Mouse (Mus musculus) lung, embryonic 15.5 days (tissue): Measurements from ENCODE around the gene Fxyd3. TPM values are rescaled to one million over a fixed set of nuclear protein-coding genes. Genes with fewer than 3 reads are reported as not detected.

ENCODE experiments used
- ATAC-seq: fragments of 200-750 bp; cut with Nextera tagmentation; 2 replicates; pipeline ENCODE4 v1.8.0; 2017; ENCODE audit warnings: moderate number of reproducible peaks, borderline replicate concordance; ENCODE audit not compliant: low FRiP score, low TSS enrichment; ENCODE audit errors: extremely low read depth
- H3K27ac ChIP-seq: fragments of 300-500 bp; sonication (generic); 2 replicates; pipeline ENCODE4 v1.5.1; 2015; ENCODE audit warnings: moderate library complexity, mild to moderate bottlenecking, inconsistent platforms
- H3K27me3 ChIP-seq: fragments of 300-500 bp; sonication (generic); 2 replicates; pipeline ENCODE4 v1.6.1; 2015; ENCODE audit warnings: inconsistent platforms
- H3K36me3 ChIP-seq: fragments of 300-500 bp; sonication (generic); 2 replicates; pipeline ENCODE4 v1.6.1; 2015; ENCODE audit warnings: inconsistent platforms
- H3K4me1 ChIP-seq: fragments of 300-500 bp; sonication (generic); 2 replicates; pipeline ENCODE4 v1.6.1; 2015; ENCODE audit warnings: inconsistent platforms
- H3K4me2 ChIP-seq: fragments of 300-500 bp; sonication (generic); 2 replicates; pipeline ENCODE4 v1.6.1; 2015; ENCODE audit warnings: inconsistent platforms, mild to moderate bottlenecking, moderate library complexity
- H3K4me3 ChIP-seq: fragments of 300-500 bp; sonication (generic); 2 replicates; pipeline ENCODE4 v1.5.1; 2015; ENCODE audit warnings: mild to moderate bottlenecking, inconsistent platforms
- H3K9ac ChIP-seq: fragments of 300-500 bp; sonication (generic); 2 replicates; pipeline ENCODE4 v1.6.1; 2015; ENCODE audit warnings: inconsistent platforms
- H3K9me3 ChIP-seq: fragments of 300-500 bp; sonication (generic); 2 replicates; pipeline ENCODE4 v1.6.1; 2016; ENCODE audit warnings: inconsistent platforms
- WGBS: fragments of 180-500 bp; shearing (Covaris S2); methylation state at CpG from one replicate; pipeline ENCODE4 v1.1.7; 2015; 5-methylcytosine and 5-hydroxymethylcytosine counted together
- polyA plus RNA-seq: library from polyadenylated mRNA; unstranded; fragments of >200 nt; fragmentation: Nextera tagmentation; extraction: Ambion mirVana; gene quantifications from 2 replicates; pipeline ENCODE4 v1.2.1, GENCODE M21; 2015

Gene Fxyd3
- polyA plus RNA-seq, 1 experiment from 2014 or later = 50.1 TPM

GRCm38 (mm10) chr7:31040281-31041022, 36.1 kb downstream of the Fxyd3 start:
- Histone ChIP-seq H3K4me2 (peak overlapping the region; percentile 58; the same call in 1 of the 2 replicates), H3K36me3 (no peaks in the 10 kb centered on the region), H3K27ac (no peak overlapping the region), H3K27me3 (peaks cover 28% of the 10 kb centered on the region), H3K9ac (no peak overlapping the region), H3K9me3 (no peaks in the 10 kb centered on the region), H3K4me3 (no peak overlapping the region), H3K4me1 (peaks cover 14% of the 10 kb centered on the region)
- ATAC-seq = no peak
- WGBS = 74% methylated on average over 12 of the region's 12 CpGs

GRCm38 (mm10) chr7:31039011-31039410, 37.5 kb downstream of the Fxyd3 start:
- peaks cover 14% of the 10 kb centered on the region for H3K4me1 ChIP-seq
- peaks cover 23% of the 10 kb centered on the region for H3K27me3 ChIP-seq
- H3K27ac ChIP-seq = no peak overlapping the region
- no peaks in the 10 kb centered on the region for H3K9me3 ChIP-seq
- H3K4me2 ChIP-seq = no peak overlapping the region
- H3K4me3 ChIP-seq = no peak overlapping the region
- no peaks in the 10 kb centered on the region for H3K36me3 ChIP-seq
- 70% methylated on average over 4 of the region's 4 CpGs for WGBS
- ATAC-seq = no peak
- no peak overlapping the region for H3K9ac ChIP-seq

- H3K27ac ChIP-seq = no peak overlapping the region
- no peak for ATAC-seq
- peaks cover 17% of the 10 kb centered on the region for H3K4me1 ChIP-seq
- H3K9ac ChIP-seq = no peak overlapping the region
- H3K27me3 ChIP-seq = peaks cover 10% of the 10 kb centered on the region
- WGBS = 54% methylated on average over 2 of the region's 2 CpGs
- no peak overlapping the region for H3K4me2 ChIP-seq
- H3K36me3 ChIP-seq = no peaks in the 10 kb centered on the region
- H3K4me3 ChIP-seq = no peak overlapping the region
- H3K9me3 ChIP-seq = no peaks in the 10 kb centered on the region
Observed at GRCm38 (mm10) chr7:31037675-31038074, 38.8 kb downstream of the Fxyd3 start.

GRCm38 (mm10) chr7:31036917-31037316, 39.6 kb downstream of the Fxyd3 start:
- Histone ChIP-seq H3K4me1 (peaks cover 9% of the 10 kb centered on the region), H3K4me3 (no peak overlapping the region), H3K27me3 (peaks cover 3% of the 10 kb centered on the region), H3K36me3 (no peaks in the 10 kb centered on the region), H3K9me3 (no peaks in the 10 kb centered on the region), H3K27ac (no peak overlapping the region), H3K4me2 (no peak overlapping the region), H3K9ac (no peak overlapping the region)
- no peak for ATAC-seq
- 73% methylated on average over 7 of the region's 7 CpGs for WGBS

DNA sequence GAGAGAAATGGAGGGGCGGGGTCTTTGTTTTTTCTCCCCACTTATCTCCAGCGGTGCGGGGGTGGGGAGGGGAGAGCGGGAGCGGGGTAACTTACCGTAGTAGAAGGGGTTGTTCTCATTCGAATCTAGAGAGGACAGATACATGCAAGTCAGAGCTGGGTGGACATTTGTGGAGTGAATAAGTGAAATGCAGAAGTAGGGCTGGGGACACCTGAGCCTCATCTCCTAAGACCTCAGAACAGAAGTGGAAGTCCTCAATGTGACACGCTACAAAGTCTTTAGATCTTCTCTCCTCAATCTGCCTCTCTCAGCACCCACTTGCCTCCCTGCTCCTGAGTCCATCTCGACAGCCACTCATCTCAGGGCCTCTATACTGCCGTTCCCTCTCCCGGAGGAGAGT, 41.2 kb downstream of the Fxyd3 start:
- H3K4me3 ChIP-seq = no peak overlapping the region
- no peak overlapping the region for H3K27ac ChIP-seq
- H3K36me3 ChIP-seq = no peaks in the 10 kb centered on the region
- no peaks in the 10 kb centered on the region for H3K27me3 ChIP-seq
- no peak for ATAC-seq
- no peaks in the 10 kb centered on the region for H3K9me3 ChIP-seq
- no peak overlapping the region for H3K9ac ChIP-seq
- no peak overlapping the region for H3K4me2 ChIP-seq
- 72% methylated on average over 11 of the region's 11 CpGs for WGBS
- H3K4me1 ChIP-seq = peaks cover 3% of the 10 kb centered on the region; the same call in 1 of the 2 replicates

GRCm38 (mm10) chr7:31034789-31035188, 41.7 kb downstream of the Fxyd3 start:
- Histone ChIP-seq H3K9me3 (no peaks in the 10 kb centered on the region), H3K27me3 (no peaks in the 10 kb centered on the region), H3K9ac (no peak overlapping the region), H3K4me3 (no peak overlapping the region), H3K4me2 (no peak overlapping the region), H3K27ac (no peak overlapping the region), H3K36me3 (no peaks in the 10 kb centered on the region), H3K4me1 (peaks cover 3% of the 10 kb centered on the region; the same call in 1 of the 2 replicates)
- ATAC-seq = no peak
- WGBS = 62% methylated on average over 11 of the region's 11 CpGs

- Histone ChIP-seq H3K4me1 (peaks cover 3% of the 10 kb centered on the region; the same call in 1 of the 2 replicates), H3K27me3 (no peaks in the 10 kb centered on the region), H3K9ac (no peak overlapping the region), H3K36me3 (no peaks in the 10 kb centered on the region), H3K4me2 (no peak overlapping the region), H3K9me3 (no peaks in the 10 kb centered on the region), H3K27ac (peak overlapping the region; percentile 15; the same call in 1 of the 2 replicates), H3K4me3 (no peak overlapping the region)
- WGBS = 44% methylated on average over 9 of the region's 9 CpGs
- no peak for ATAC-seq
Observed at GRCm38 (mm10) chr7:31033409-31034165, 42.9 kb downstream of the Fxyd3 start.

DNA sequence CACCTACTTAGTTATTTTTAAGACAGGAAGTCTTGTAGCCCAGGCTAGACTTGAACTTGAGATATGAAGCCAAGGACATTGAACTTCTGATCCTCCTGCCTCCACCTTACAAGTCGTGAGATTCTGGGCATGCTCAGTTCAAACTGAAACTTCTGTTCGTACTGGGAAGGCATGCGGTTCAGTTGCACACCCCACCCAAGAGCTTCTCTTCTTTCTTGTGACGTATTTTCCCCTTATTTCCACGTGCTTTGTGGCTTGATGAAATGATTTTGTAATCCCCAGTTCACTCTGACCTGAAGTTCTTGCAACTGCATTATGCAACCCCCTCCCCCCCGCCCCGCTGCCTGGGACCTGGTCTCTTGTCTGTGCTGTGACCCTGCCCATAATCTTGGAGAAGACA, 44.8 kb downstream of the Fxyd3 start:
- H3K27ac ChIP-seq = no peak overlapping the region
- no peak overlapping the region for H3K4me3 ChIP-seq
- no peak overlapping the region for H3K9ac ChIP-seq
- H3K4me1 ChIP-seq = peaks cover 3% of the 10 kb centered on the region; the same call in 1 of the 2 replicates
- H3K36me3 ChIP-seq = no peaks in the 10 kb centered on the region
- no peak for ATAC-seq
- no peaks in the 10 kb centered on the region for H3K27me3 ChIP-seq
- WGBS = 81% methylated on average over 7 of the region's 7 CpGs
- no peaks in the 10 kb centered on the region for H3K9me3 ChIP-seq
- no peak overlapping the region for H3K4me2 ChIP-seq

DNA sequence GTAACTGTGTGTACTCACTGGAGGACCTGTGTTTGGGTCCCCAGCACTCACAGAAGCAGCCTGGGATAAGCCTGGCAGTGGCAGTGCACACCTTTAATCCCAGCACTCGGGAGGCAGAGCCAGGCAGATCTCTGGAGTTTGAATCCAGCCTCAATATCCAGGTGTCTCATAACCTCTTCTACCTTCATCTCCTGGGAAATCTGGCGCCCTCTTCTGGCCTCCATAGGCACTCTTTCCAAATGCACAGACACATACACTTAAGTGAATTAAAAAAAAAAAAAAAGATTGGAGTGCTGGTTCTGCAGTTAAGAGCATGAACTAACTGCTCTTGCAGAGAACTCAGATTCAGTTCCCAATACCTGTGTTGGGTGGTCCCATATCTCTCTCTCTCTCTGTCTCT, 45.8 kb downstream of the Fxyd3 start:
- Histone ChIP-seq H3K4me3 (no peak overlapping the region), H3K27me3 (no peaks in the 10 kb centered on the region), H3K4me2 (no peak overlapping the region), H3K36me3 (no peaks in the 10 kb centered on the region), H3K4me1 (peaks cover 3% of the 10 kb centered on the region; the same call in 1 of the 2 replicates), H3K9ac (no peak overlapping the region), H3K27ac (no peak overlapping the region), H3K9me3 (no peaks in the 10 kb centered on the region)
- WGBS = 76% methylated on average over 2 of the region's 2 CpGs
- ATAC-seq = no peak

DNA sequence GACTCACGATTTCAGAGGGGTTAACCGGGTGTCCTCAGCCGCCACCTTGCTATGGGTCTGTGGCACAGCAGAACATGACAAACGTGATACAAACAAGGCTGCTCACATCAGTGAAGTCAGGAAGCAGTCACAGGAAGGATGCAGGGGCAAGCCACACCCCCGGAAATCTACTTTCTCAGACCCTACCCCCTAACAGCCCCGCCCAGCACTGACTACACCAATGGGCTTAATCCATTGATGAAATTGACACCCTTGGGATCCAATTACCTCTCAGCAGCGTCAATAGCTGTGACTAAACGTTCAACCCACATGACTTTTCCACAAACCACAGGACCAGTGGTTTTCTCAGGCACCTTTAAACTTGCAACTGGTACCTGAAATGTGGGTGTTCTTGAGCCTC, 47.9 kb downstream of the Fxyd3 start:
- Histone ChIP-seq H3K9me3 (no peaks in the 10 kb centered on the region), H3K4me2 (no peak overlapping the region), H3K4me3 (no peak overlapping the region), H3K27ac (no peak overlapping the region), H3K9ac (no peak overlapping the region), H3K27me3 (no peaks in the 10 kb centered on the region), H3K36me3 (no peaks in the 10 kb centered on the region), H3K4me1 (peaks cover 2% of the 10 kb centered on the region; the same call in 1 of the 2 replicates)
- WGBS = 68% methylated on average over 8 of the region's 8 CpGs
- ATAC-seq = no peak
